Mouse (Mus musculus): ENCODE measurements around the gene Hsd17b7.
"Not testable (repeated sequence)": the region's sequence is repeated elsewhere in the genome, so short reads cannot be mapped to it uniquely, and the experiment has no call there.

Hsd17b7 gene

DNA sequence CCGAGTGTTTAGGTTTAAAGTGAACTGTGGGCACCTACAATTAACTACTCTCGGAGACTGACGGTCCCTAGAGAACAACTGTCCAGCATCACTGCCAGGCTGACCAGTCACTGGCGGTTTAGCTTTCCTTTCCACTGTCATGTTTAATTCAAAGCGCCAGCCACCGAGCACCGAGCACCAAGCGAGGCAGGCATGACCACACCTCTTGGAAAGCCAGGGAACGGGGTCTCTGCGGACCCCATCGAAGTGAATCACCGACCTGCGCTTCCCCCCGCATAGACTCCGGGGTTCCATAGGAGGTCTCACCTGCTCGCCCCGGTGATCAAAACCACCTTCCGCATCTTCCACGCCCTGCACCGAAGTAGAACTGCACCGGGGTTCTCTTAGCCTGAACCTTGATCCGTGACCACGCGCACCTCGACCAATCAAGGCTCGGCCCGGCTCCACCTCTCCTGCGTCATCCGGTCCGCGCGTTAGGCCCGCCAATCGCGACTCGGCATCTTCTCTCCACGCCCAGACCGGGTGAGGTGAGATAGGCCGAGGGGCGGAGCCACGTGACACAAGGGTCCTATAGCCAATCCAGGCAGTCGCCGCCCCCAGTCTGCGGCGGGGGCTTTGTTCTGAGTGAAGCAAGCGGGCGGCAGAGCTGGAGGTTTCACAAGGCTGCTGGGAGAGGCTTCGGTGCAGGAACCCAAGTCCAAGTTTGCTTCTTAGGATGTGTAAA lies at the start of gene Hsd17b7:
TSS of gene Hsd17b7 (minus strand) at position 450 of the 724 bp plus-strand sequence.
- DNase-seq (ENCODE audit: low spot score), result peak; percentile 99

DNA sequence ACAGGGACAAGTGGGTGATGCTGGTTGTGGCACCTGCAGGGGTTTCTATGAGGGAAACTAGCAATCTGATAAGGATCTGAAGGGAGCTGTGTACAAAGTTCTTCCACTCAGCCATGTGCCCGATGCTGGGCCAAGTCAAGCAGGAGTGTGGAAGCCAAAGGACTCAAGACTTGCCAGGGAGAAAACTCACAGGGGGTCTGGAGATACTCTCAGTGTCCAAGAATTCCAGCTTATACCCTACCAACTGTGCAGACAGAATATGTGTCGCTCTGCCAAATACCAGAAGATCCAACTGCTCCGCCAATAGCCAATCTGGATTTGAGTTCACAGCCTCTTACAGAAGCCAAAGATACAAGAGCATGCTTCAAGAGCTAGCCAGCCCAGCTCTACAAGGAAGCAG lies 45.7 kb upstream of the Hsd17b7 start:
- DNase-seq (ENCODE audit: low spot score), result no peak

DNA sequence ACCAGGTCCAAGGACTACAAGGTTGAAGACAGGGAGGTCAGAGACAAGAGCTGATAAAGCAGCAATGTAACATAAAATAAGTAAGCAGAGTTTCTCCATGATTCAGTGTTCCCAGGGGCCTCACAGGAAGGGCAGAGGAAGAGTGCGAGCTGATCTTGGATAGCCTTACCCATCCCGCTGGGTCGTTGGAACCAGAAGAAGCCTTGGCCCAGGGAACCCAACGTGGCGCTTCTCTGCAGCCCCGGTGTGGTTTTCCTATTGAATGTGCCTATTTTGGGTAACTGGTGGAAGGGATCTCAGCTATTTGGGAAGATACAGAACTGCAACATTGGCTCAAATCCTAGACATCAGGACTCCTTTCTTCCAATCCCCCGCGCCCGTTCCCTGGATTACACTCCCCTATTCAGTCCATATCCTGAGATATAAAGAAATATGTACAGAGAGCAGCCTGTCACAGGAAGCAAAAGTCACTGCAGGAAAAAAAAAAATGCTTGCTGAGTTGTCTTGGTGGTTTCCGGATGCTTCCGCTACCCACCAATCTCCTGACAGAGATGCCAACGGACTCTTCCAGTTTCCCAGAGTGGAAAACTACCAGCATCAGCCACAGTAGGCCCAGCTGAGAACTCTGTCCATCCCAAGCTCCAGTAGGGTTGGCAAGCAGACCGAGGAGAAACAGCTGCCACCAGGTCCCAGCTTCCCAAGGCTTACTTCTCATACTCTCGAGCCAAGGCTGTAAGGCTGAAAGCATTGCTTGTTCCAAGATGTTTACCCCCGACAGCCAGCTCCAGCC lies 41.9 kb upstream of the Hsd17b7 start:
- DNase-seq (ENCODE audit: low spot score), result no peak

DNA sequence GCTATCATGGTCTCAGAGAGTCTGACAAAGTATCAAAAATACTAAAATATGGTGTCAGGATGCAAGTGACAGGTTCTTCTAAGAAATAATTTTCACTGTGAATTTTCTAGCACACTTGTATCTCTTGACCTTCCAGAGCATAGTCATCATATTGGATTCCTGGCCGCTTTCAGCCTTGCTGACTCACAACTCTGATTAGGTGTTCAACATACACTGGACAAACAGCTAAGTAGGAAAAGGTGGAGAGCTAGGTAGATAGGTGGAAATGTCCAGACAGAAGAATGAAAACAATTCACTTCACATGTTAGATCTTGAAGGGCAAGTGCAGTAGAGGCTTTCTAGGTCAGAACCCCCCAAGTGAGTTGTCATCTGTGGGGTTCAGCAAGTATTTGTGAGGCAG lies 40.3 kb upstream of the Hsd17b7 start:
- no peak for DNase-seq (ENCODE audit: low spot score)

DNA sequence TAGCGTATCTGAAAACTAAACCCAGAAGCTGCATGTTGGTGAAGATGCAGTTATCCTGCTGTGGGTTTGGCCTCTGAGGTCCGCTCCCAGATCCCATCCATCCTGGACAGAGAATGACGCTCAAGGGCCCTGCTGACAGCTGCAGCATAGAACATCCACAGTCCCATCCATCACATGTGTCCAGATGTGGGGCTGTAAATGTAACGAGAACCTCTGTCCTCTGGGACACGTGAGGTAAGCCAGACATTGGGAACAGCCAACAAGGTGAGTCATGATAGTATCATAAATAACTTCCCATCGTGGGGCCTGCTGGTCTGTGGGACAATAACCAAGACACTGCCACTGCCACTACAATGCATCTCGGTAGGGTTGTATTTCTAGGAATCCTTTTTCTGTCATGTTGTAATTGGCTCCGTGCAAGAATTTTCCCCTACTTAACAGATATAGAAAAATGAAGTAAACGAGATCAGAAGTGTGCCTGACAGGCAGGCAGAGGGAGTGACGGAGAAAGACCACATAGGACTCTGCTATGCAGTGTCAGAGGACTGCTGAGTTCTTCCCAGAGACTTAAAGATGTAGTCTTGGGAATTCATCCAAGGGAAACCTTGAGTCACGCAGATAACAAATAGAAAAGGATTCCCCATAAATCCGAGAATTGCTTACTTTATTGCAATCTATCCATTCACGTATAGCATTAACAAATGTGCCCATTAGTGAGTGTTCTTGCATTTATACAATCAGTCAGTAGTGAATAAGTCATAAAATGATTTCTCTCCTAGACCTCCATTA lies 39.6 kb upstream of the Hsd17b7 start:
- DNase-seq (ENCODE audit: low spot score), result no peak

DNA sequence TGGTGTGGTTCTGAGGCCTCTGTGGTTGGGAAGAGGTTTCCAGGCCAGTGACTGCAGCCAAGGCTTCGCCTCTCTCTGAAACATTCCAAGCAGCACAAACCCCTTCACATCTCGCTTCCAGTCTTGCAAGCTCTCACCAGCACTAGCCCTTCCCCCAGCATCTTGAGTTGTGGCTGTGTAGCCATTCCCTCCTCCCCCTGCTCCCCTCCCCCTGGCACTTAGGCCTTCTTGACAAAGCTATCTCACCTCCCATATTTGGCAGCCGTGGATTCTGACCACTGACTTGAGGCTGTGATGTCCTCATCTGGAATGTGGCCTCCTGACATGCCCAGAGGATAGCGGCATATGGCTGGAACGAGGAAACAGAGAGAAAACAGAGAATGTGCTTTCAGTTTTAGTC lies 37.5 kb upstream of the Hsd17b7 start:
- DNase-seq (ENCODE audit: low spot score), result peak; percentile 10

DNA sequence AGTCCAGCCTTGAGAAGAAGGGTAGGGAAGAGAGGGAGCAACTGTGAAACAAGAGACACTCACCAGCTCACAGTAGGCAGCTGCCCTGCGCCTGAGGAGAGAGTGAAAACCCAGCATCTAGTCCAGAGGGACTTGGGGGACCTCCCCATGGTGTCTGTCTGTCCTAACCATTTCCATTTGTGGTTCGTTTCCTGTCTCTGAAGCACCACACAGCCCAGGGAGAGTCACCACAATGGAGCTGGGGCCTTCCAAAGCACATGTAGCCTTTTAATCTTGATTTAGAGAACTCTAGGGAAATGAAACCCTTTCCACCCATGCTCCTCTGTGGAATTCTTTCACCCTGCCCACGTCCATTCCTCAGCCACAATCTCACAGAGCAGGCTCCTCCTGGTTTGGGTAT lies 36.3 kb upstream of the Hsd17b7 start:
- DNase-seq (ENCODE audit: low spot score), result no peak

DNA sequence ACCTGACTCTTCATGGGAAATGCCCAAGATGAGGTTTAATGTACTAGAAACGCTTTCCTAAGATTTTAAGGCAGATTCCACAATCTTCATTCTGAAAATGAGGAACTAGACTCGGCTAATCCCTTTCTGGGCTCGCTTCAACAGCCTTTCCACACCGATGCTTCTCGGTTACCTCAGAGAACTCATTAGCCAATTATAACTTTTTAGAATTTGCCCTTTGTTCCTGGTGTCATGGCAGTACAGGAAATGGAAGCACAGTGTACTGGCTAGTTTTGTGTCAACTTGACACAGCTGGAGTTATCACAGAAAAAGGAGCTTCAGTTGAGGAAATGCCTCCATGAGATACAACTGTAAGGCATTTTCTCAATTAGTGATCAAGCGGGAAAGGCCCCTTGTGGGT lies 24.9 kb upstream of the Hsd17b7 start:
- not testable (repeated sequence) for DNase-seq (ENCODE audit: low spot score)

DNA sequence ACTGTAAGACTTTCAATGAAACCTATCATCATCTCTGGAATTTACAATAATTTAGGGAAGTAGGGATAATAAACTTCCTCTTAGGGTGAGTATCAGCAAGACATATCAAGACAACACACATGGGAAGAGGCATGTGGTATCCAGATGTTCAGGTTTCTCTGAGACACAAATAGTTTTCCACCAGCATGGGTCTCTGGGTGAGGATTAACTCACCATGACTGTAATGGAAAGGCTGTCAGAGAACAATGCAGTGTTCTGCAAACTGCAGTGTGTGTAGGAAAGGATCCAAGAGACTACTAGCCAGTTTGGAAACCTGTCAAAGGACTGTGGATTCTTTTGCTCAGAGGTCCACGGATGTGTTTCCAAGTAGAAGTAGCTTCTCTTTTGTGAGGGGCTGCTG lies 17.1 kb upstream of the Hsd17b7 start:
- no peak for DNase-seq (ENCODE audit: low spot score)

DNA sequence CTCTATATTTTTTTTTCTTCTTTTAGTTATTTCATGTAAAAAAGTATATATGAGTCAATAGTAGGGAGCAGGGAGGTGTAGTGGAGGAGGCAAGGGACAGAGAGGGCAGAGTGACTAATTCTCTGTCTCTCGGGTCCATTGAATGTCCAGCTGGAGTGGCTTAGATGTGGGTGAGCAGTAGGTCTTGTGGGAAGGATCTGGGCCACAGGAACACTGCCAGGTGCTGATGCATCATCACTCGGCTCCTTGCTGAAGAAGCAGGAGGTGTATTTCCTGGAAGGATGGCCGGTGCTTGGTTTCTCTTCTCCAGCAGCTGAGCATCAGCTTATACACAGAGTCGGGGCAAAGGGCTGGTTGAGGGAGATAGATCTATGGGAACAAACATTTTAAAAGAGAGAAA lies 8.6 kb upstream of the Hsd17b7 start:
- no peak for DNase-seq (ENCODE audit: low spot score)

DNA sequence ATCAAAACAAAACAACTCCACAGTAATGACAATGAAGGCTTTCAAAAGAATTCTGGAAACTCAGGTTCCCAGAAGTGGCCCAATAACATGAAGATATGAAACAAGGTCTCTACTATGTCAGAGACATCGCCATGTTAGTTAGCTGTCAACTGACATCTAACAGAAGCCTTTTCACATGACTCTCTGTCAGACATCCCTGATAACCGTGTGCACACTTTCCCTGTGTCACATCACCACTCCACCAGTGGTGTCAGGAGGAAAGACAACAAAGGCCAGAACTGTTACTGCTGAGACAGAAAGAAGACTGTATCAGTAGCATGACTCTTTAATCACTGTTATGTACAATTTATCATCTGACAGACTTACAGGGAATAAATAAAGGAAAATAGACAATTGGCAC lies 3.0 kb upstream of the Hsd17b7 start:
- DNase-seq (ENCODE audit: low spot score), result no peak

DNA sequence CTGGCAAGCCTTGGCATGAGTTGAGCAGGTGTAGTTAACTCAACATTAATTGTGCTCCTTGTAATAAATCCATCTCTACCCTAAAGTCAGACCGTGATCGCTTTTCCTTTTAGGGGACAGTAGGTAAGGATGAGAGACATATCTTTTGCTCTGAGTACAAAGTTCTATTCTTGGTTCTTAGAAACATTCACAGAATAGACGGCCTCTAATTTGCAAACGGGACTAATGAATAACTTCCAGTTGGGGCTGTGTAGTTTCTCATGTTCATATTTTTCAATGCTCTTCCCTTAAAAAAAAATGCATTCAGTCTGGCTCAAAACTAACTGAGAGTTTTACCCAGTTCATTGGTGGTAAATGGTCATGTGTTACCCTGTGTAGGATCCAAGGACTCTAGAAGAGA lies 1.9 kb upstream of the Hsd17b7 start:
- no peak for DNase-seq (ENCODE audit: low spot score)

DNA sequence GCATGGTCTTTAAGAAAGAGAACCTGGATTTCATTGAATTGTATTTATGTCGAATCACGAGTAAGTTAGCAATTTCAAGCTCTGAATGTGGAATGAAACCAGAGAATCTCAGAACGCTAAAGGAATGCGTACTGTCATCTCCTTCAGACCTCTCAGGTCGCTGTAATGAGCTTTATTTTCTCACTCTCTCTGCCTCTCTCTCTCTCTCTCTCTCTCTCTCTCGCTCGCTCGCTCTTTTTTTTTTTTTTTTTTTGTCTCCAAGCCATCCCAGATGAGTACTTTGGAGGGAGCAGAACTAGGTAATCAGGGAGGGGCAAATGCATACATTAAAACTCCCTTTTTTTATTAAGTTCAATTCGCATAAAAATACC lies 460 bp upstream of the Hsd17b7 start:
- DNase-seq (ENCODE audit: low spot score), result no peak

DNA sequence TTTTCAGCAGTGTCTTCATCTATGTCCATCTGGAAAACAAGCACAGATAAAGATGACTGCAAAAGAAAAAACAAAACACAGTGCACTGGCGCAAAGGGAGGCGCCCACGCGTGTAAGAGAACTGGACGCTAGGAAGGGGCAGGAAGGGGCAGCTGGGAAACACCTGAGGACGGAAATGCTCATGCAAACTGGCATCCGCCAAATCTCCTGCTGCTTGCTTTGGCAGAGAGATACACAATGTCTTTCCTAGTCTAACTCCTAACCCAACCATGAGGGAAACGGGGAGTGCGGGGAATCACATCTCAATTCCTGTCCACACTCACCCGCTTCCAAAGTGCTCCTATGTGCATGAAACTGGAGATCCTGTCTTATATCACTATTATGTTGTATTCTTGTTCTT lies 15.9 kb downstream of the Hsd17b7 start:
- no peak for DNase-seq (ENCODE audit: low spot score)

DNA sequence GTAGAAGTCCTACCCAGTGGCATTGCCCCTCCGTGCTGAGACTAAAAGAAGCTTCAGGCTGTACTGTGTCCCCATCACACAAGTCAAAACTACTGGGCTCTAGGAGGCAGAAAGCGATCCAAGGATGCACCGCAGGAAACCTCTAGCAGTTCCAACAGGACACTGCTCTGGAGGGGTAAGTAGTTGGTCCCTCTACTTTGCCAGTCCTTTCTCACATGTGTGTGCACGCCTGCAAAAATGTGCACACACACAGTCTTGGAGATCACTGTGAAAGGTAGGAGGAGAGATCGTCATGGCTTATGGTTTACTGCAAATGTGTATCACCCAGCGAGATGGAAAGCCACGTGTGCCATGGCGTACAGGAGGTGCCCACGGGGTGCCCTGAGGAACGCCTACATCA lies 16.4 kb downstream of the Hsd17b7 start:
- DNase-seq (ENCODE audit: low spot score), result no peak

DNA sequence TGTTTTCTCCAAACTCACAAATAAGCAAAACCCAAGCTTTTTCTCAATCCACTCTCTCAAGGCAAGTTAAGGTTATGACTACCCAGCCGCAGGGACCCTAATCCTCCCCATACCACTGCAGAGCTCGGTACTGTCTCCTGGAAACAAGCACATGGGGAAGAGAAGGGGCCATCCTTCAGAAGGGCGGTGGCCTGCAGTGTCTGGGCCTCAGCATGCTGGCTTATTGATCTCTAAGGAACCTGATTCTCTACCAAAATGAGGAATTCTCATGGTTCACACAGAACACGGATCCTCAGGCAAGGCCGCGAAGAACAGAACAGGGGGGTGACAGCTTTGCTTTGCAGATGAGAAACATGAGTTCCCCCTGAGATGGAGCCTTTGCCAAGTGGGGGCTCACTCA lies 17.5 kb downstream of the Hsd17b7 start:
- DNase-seq (ENCODE audit: low spot score), result no peak

DNA sequence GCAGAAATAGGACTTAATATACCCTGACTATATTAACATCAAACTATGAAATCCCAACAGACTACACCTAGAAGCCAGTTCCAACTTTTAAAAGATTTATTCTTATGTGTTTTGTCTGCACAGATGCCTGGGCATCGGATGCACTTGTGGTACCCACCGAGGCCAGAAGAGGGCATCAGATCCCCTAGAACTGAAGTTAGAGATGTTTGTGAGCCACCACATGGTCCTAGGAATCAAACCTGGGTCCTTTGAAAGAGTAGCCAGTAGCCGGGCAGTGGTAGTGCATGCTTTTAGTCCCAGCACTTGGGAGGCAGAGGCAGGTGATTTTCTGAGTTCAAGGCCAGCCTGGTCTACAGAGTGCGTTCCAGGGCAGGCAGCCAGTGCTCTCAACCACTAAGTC lies 18.4 kb downstream of the Hsd17b7 start:
- DNase-seq (ENCODE audit: low spot score), result no peak

DNA sequence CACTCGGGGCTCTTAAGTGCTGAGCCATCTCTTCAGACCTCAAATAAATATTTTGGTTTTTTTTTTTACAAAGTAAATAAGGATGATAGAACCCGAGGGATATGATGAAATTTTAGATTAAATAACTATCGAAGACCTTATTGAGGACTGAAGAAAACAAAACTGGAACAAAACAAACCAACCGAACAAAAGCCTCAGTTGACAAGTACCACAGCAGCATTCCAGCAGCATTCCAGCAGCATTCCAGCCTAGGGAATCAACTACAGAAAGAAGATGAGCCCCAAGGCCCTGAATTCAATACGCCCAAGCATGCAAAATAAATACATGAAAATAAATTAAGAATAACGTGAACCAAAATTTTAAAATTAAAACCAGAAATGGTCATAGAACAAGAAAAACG lies 19.1 kb downstream of the Hsd17b7 start:
- no peak for DNase-seq (ENCODE audit: low spot score)

DNA sequence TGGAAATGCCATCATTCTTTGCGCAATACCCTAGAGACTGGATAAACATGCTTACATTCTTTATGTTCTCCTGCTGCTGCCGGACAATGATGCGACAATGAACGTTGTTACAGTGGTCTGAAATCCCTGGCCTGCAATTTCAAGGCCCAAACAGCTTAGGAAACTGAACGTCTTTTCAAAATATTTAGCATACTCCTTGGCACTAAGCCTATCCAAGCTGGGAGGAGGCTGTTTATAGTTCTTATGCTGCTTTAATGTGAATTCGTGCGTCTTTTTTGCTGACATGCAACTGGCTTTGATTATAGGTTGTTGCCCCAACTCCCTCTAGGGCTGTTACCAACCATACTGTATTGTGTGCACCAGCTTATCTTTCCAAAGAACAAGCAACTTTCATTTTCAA lies 20.2 kb downstream of the Hsd17b7 start:
- no peak for DNase-seq (ENCODE audit: low spot score)

DNA sequence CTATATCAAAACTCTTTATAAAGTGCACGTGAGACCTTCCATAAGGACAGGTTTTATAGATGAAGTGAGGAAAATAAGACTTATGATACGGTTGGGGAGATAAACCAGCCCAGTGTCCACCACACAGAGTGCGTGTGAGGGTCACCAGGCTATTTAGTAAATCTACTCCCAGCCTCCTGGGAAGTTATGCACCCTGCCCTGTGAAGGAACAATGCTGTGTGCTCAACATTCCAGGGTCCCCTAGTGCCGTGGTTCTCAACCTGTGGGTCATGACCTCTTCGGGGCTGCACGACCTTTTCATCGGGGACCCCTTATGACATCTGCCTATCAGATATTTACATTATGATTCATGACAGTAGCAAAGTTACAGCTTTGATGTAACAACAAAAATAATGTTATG lies 20.8 kb downstream of the Hsd17b7 start:
- DNase-seq (ENCODE audit: low spot score), result no peak

DNA sequence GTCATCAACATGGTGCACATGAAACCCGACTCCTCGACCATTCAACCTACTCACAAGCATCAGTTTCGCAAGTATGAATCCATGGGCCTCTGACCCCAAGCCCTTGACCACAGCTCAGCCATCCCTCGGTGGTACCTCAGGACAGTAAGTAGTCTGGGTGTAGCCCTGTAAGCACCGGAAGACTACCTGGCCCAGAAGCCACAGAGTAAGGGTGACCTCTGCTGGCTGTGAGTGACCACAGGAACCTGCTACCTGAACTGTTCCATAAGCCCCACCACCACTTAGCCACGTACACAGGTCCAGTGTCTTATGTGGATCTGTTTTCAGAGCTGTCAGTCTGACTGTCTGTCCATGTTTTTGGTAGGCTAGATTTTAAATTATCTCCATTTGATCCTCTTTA lies 21.4 kb downstream of the Hsd17b7 start:
- no peak for DNase-seq (ENCODE audit: low spot score)

DNA sequence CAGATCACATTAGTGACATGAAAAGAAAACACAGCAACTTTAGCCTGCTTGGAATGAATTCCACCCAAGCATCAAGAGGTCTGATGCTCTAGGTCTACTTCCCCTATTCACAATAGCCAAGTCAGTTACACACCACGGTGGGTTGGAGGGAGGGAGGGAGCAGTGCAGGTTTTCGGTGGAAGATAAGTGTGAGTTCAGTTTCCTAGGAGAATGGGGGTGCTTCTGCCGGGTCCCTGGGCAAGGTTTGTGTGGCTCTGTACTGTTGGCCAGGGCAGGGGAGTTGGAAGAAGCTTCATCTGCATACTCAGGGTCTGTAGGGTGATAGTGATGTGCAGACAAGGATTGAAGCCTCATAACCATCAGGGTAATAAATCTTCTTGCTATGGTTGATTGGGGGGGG lies 23.0 kb downstream of the Hsd17b7 start:
- no peak for DNase-seq (ENCODE audit: low spot score)

DNA sequence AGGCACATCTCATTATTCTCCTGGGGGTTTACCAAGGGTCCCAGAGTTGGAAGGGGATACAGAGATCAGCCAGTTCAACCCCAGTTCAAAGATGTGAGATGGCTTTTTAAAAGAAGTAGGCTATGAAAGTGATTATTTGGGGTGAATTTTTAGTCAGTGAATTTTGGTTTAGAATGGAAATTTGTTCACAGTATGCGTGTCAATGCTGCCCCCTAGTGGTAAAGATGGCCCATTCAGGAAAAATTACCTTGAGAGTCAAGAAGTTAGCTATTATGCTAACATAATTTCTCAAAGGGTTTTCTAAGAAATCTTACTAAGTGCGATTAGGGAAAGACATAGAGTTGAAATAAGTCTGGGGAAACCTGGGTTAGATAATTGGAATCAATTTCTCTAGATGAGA lies 29.7 kb downstream of the Hsd17b7 start:
- DNase-seq (ENCODE audit: low spot score), result no peak

Measured in yolk sac, embryonic 10.5 days (tissue).